Mouse (Mus musculus) Muller cell, postnatal 12 days (primary cell): ENCODE measurements around the gene Krtap19-5.

Source experiments
- DNase-seq: peaks from one replicate; pipeline ENCODE4 v3.0.0-alpha.2; 2015; ENCODE audit errors: inconsistent ontology term

The Krtap19-5 gene

GRCm38 (mm10) chr16:88896357-88896756 is at the start of gene Krtap19-5:
Krtap19-5 (minus strand) TSS chr16:88896457.
- DNase-seq: no peak

GRCm38 (mm10) chr16:88941106-88941505 is 44.8 kb upstream of the Krtap19-5 start:
- no peak for DNase-seq

GRCm38 (mm10) chr16:88938252-88938651 is 42.0 kb upstream of the Krtap19-5 start:
- DNase-seq: no peak

- no peak for DNase-seq
Measured at GRCm38 (mm10) chr16:88932165-88932564, 35.9 kb upstream of the Krtap19-5 start, which contains the start of gene Krtap19-9b. Krtap19-9b (minus strand) TSS chr16:88932265.

- DNase-seq: no peak
Measured at GRCm38 (mm10) chr16:88886870-88887269, 9.4 kb downstream of the Krtap19-5 start.

GRCm38 (mm10) chr16:88884989-88885388 is 11.3 kb downstream of the Krtap19-5 start, which contains the start of gene Krtap19-4:
Krtap19-4 (minus strand) TSS chr16:88885089.
- DNase-seq: no peak

- DNase-seq: no peak
Measured at GRCm38 (mm10) chr16:88877938-88878337, 18.3 kb downstream of the Krtap19-5 start, which contains the start of gene Krtap19-3. Krtap19-3 (minus strand) TSS chr16:88878038.

- DNase-seq: no peak
Measured at GRCm38 (mm10) chr16:88874169-88874568, 22.1 kb downstream of the Krtap19-5 start, which contains the start of gene Krtap19-2. Krtap19-2 (minus strand) TSS chr16:88874269.

- no peak for DNase-seq
Measured at GRCm38 (mm10) chr16:88869311-88869710, 26.9 kb downstream of the Krtap19-5 start, which contains the start of gene Krtap19-1. Krtap19-1 (minus strand) TSS chr16:88869411.

- DNase-seq: no peak
Measured at GRCm38 (mm10) chr16:88864887-88865407, 31.3 kb downstream of the Krtap19-5 start.

- peak; percentile 14 for DNase-seq
Measured at GRCm38 (mm10) chr16:88851450-88851849, 44.8 kb downstream of the Krtap19-5 start.

GRCm38 (mm10) chr16:88848558-88848957 is 47.7 kb downstream of the Krtap19-5 start:
- no peak for DNase-seq

GRCm38 (mm10) chr16:88847363-88847762 is 48.9 kb downstream of the Krtap19-5 start:
- DNase-seq: no peak
